Mouse (Mus musculus) ovary, postnatal 10 days (tissue): Measurements from ENCODE around the gene Asb15.

Experiments used
- DNase-seq: peaks from one replicate; pipeline ENCODE4 v3.0.0; 2022; ENCODE audit warnings: low spot score

Asb15 gene

DNA sequence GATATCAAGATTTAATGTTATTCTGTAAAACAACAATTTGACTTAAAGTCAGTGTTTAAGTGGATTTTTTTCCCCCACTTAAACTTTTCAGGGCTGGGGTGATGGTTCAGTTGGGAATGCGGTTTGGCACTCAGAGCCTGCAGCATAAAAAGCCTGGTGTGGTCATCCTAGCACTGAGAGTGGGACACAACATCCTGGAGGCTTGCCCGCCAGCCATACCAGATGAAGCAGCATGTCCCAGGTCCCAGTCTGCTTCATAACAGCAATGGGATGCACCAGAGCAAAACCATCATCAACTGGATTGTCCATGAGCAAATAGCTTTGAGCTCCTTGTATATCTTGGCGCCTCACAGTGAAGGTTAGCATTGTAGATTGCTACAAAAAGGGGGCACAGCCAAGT lies 80.7 kb downstream of the Asb15 start:
- no peak for DNase-seq

DNA sequence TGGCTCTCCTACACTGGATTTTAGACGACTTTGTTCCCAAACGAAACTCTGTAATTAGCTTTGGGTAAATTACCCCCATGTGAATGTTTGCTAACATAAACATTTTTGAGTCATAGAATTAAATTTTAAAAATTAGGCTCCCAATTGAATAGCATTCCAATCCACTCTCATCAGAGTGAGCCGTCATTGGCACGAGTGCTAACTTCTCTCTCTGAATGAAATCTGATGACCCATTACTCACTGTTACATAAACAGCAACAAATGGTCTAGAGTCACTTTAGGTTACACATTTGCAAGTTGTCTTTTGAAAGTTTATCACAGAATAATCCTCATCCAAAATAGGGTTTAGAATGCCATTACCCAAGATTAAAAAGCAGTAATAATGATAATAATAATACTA lies 81.6 kb downstream of the Asb15 start:
- no peak for DNase-seq

DNA sequence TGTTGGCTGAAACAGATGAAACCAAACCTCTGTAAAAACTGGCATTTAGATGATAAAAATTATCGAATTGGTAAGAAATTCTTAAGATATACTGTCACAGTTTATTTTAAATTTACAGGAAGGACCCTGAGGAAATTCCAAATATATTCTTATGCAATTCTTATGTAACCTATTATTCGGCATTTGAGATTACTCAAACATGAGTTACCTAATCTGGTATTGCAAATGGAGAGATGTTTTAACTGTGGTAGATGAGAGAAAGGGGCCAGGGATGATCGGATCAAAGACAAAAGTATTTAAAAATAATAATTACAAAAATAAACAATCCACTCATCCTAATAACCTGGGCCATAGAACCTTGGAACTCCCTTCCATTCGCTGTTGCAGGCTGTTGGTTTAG lies 82.4 kb downstream of the Asb15 start:
- no peak for DNase-seq

DNA sequence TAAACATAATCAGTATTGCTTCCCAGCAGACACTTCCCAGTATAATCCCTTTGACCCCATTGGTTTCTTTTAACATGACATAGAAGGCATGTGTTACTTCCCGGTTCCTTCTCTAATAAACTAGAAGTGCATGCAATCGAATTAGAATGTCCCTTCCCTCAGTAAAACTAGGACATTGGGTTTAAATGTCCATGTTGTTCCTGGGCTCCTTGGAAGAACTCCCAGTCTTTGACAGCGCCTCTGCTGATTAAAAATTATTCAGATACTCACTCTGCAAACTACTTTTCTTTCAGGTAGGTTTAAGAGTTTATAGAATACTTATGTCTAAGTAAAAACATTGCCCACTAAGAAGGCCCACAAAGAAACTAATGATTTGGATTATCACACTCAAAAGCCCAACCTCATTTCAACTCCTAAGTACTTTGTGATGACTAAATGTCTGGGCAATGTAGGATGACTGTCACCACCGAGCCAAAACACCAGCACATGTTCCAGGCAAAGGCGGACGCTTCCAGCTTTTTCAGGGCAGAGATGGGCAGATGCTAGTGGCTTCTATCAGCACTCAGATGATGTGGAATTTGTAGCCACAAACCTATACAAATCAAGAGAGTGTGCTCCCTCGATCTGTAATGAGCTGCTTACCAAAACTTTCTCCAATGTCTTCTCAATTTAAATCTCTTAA lies 84.3 kb downstream of the Asb15 start:
- no peak for DNase-seq

DNA sequence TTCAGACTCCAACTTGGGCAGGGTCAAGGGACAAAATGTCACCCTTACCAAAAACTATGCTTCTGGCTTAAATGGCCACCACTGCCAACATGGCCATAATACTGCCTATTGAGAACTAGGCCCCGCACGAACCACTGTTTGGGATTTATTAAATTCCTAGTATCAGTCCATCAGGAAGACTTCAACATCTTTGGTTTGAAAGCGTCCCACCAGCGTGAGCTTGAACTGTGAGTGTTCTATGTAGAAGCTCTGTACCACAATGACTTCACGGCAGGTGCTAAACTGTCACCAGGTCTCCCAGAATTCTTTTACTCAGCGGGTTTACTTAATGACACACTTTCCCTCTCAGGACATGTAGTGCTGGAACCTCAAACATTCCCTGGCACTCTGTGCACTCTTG lies 85.4 kb downstream of the Asb15 start:
- DNase-seq = no peak

DNA sequence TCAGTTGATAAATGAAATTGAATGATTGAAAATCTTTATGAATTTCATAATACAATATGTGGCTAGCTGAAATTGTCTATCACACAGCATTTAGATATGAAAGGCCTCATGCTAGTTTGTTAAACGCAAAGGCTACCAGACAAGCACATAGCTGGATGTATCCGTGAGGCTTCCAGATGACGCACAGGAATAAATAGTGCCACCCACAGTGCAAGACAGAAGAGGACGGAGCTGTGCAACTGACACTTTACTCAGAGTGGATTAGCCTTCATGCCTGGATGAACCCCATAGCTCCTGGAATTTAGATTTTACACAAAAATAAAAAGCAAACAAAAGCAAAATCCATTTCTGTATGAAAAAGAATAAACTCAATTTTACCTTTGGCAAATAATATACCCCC lies 86.0 kb downstream of the Asb15 start:
- no peak for DNase-seq

DNA sequence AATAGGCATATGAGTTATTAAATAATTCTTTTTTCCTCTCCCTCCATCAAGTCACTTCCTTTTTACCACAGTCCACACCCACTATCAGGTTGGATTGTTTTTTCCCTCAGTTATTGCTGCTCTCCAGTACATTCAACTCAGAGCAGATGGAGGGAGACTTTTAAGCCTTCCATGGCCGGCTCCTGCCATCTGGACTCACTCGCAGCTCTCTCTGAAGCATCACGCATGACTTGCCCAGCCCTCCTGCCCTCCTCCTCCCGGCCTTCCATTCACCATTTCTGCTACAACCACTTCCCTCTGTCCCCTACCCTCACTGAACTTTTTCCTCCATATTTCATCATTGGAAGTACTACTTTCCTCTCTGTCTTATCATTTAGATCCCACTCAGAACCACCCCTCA lies 88.8 kb downstream of the Asb15 start:
- DNase-seq = no peak

DNA sequence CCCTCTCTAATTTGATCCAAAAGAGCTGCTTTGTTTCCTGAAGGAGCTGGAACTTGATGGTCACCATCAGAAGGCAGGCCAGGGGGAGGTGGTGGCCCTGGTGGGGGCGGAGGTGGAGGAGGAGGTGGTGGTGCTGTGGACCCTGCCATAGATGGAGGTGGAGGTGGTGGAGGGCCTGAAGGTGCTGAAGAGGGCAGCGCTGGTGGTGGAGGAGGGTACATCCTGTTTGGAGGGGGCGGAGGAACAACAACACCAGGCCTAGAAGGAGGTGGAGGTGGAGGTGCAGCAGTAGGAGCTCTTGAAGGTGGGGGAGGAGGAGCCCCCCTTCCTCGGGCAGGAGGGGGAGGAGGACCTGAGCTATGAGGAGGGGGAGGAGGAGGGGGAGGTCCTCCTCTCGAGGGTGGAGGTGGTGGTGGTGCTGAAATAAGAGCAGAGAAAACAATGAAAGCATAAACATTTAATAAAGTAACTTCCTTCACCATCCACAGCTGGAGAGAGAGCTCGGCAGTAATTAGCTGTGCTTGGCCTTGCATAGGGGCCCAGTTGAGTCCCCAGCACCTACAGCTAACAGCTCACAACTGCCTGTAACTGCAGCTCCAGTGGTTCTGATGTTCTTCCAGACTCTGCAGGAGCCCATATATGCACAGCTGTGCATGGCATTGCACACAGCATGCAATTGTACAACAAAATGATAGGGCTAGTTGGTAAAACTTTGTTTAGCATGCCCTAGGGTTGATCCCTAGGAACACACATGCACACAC lies 91.5 kb downstream of the Asb15 start:
- DNase-seq = no peak

DNA sequence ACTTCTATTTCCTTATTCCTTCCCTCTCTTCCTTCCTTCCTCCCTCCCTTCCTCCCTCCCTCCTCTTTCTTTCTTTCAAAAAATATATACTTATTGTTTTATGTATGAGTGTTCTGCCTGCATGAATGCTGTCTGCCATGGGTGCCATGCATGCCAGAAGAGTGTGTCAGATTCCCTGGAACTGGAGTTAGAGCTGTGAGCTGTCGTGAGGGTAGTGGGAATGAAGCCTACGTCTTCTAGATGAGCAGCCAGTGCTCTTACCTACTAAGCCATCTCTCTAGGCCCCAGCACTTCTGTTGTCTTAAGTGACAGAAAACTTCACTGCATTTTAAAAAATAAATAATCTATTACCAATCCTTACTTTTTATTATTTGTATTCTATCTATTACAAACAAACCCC lies 93.0 kb downstream of the Asb15 start:
- no peak for DNase-seq

DNA sequence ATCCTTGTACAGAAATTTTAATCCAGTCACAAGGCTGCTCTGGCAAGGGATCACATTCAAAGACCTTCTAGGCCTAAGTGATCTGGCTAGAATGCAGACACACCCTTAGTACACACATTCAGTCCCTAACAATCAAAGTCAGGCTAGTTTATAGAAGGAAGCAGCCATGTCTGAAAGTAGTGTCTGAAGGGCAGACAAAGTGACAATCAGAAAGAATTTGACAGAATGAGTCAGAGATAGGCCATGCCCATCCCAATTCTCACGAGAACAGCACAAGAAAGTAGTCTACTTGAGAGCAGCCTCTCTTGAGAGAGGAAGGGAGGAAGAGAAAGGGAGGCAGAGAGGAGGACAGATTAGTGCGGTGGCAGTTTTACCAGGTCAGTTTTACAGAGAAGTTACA lies 94.2 kb downstream of the Asb15 start:
- DNase-seq = no peak
